Mouse (Mus musculus): ENCODE data around the gene Gfod2.

Gfod2 gene

GRCm38 (mm10) chr8:105702731-105703415 lies 55.6 kb downstream of the Gfod2 start:
- DNase-seq (ENCODE audit: low read depth, low spot score) = no peak
- Histone ChIP-seq H3K27me3 (ENCODE audit: control insufficient read depth, insufficient read depth, low read length, poor library complexity, severe bottlenecking) (no peaks in the 10 kb centered on the region), H3K36me3 (ENCODE audit: control insufficient read depth, insufficient read depth, low read length, poor library complexity, severe bottlenecking) (peaks cover 4% of the 10 kb centered on the region)

- DNase-seq (ENCODE audit: low read depth, low spot score) = no peak
- Histone ChIP-seq H3K36me3 (ENCODE audit: control insufficient read depth, insufficient read depth, low read length, poor library complexity, severe bottlenecking) (peaks cover 6% of the 10 kb centered on the region), H3K27me3 (ENCODE audit: control insufficient read depth, insufficient read depth, low read length, poor library complexity, severe bottlenecking) (no peaks in the 10 kb centered on the region)
These were observed 56.5 kb downstream of the Gfod2 start for GRCm38 (mm10) chr8:105702001-105702401.

- peak; percentile 97 for DNase-seq (ENCODE audit: low read depth, low spot score)
- Histone ChIP-seq H3K36me3 (ENCODE audit: control insufficient read depth, insufficient read depth, low read length, poor library complexity, severe bottlenecking) (peaks cover 11% of the 10 kb centered on the region), H3K27me3 (ENCODE audit: control insufficient read depth, insufficient read depth, low read length, poor library complexity, severe bottlenecking) (no peaks in the 10 kb centered on the region)
These were observed 57.3 kb downstream of the Gfod2 start, which contains the start of the genes Acd and Pard6a for GRCm38 (mm10) chr8:105700966-105701824. Gene Acd, minus strand, starts transcription at chr8:105701102. Gene Pard6a, plus strand, starts transcription at chr8:105701148.

GRCm38 (mm10) chr8:105700566-105700965 lies 57.9 kb downstream of the Gfod2 start:
- peak; percentile 90 for DNase-seq (ENCODE audit: low read depth, low spot score)
- H3K27me3 ChIP-seq (ENCODE audit: control insufficient read depth, insufficient read depth, low read length, poor library complexity, severe bottlenecking) = no peaks in the 10 kb centered on the region
- peaks cover 12% of the 10 kb centered on the region for H3K36me3 ChIP-seq (ENCODE audit: control insufficient read depth, insufficient read depth, low read length, poor library complexity, severe bottlenecking)

- no peaks in the 10 kb centered on the region for H3K27me3 ChIP-seq (ENCODE audit: control insufficient read depth, insufficient read depth, low read length, poor library complexity, severe bottlenecking)
These were observed 58.8 kb downstream of the Gfod2 start for GRCm38 (mm10) chr8:105699488-105700215.

GRCm38 (mm10) chr8:105698734-105699133 lies 59.7 kb downstream of the Gfod2 start:
- DNase-seq (ENCODE audit: low read depth, low spot score) = no peak
- Histone ChIP-seq H3K36me3 (ENCODE audit: control insufficient read depth, insufficient read depth, low read length, poor library complexity, severe bottlenecking) (peaks cover 17% of the 10 kb centered on the region), H3K27me3 (ENCODE audit: control insufficient read depth, insufficient read depth, low read length, poor library complexity, severe bottlenecking) (no peaks in the 10 kb centered on the region)

More at GRCm38 (mm10) chr8:105699488-105700215, 58.8 kb downstream of the Gfod2 start:
- peak; percentile 36 for DNase-seq (ENCODE audit: low read depth, low spot score)
- peaks cover 13% of the 10 kb centered on the region for H3K36me3 ChIP-seq (ENCODE audit: control insufficient read depth, insufficient read depth, low read length, poor library complexity, severe bottlenecking)

GRCm38 (mm10) chr8:105697196-105697780 lies 61.2 kb downstream of the Gfod2 start:
- no peak for DNase-seq (ENCODE audit: low read depth, low spot score)
- peaks cover 22% of the 10 kb centered on the region for H3K36me3 ChIP-seq (ENCODE audit: control insufficient read depth, insufficient read depth, low read length, poor library complexity, severe bottlenecking)
- no peaks in the 10 kb centered on the region for H3K27me3 ChIP-seq (ENCODE audit: control insufficient read depth, insufficient read depth, low read length, poor library complexity, severe bottlenecking)

GRCm38 (mm10) chr8:105695080-105695780 lies 63.2 kb downstream of the Gfod2 start:
- H3K27me3 ChIP-seq (ENCODE audit: control insufficient read depth, insufficient read depth, low read length, poor library complexity, severe bottlenecking) = no peaks in the 10 kb centered on the region; the same call in 1 of the 2 replicates
- peaks cover 28% of the 10 kb centered on the region for H3K36me3 ChIP-seq (ENCODE audit: control insufficient read depth, insufficient read depth, low read length, poor library complexity, severe bottlenecking)
- DNase-seq (ENCODE audit: low read depth, low spot score) = no peak

- no peaks in the 10 kb centered on the region; the same call in 1 of the 2 replicates for H3K27me3 ChIP-seq (ENCODE audit: control insufficient read depth, insufficient read depth, low read length, poor library complexity, severe bottlenecking)
These were observed 64.2 kb downstream of the Gfod2 start for GRCm38 (mm10) chr8:105694051-105694799.

GRCm38 (mm10) chr8:105693648-105694047 lies 64.8 kb downstream of the Gfod2 start:
- Histone ChIP-seq H3K36me3 (ENCODE audit: control insufficient read depth, insufficient read depth, low read length, poor library complexity, severe bottlenecking) (peaks cover 35% of the 10 kb centered on the region), H3K27me3 (ENCODE audit: control insufficient read depth, insufficient read depth, low read length, poor library complexity, severe bottlenecking) (no peaks in the 10 kb centered on the region; the same call in 1 of the 2 replicates)
- no peak for DNase-seq (ENCODE audit: low read depth, low spot score)

More at GRCm38 (mm10) chr8:105694051-105694799, 64.2 kb downstream of the Gfod2 start:
- no peak for DNase-seq (ENCODE audit: low read depth, low spot score)
- H3K36me3 ChIP-seq (ENCODE audit: control insufficient read depth, insufficient read depth, low read length, poor library complexity, severe bottlenecking) = peaks cover 34% of the 10 kb centered on the region

GRCm38 (mm10) chr8:105692449-105693182 lies 65.8 kb downstream of the Gfod2 start:
- Histone ChIP-seq H3K36me3 (ENCODE audit: control insufficient read depth, insufficient read depth, low read length, poor library complexity, severe bottlenecking) (peaks cover 31% of the 10 kb centered on the region), H3K27me3 (ENCODE audit: control insufficient read depth, insufficient read depth, low read length, poor library complexity, severe bottlenecking) (no peaks in the 10 kb centered on the region; the same call in 1 of the 2 replicates)
- no peak for DNase-seq (ENCODE audit: low read depth, low spot score)

GRCm38 (mm10) chr8:105690978-105691377 lies 67.5 kb downstream of the Gfod2 start:
- DNase-seq (ENCODE audit: low read depth, low spot score) = no peak
- Histone ChIP-seq H3K36me3 (ENCODE audit: control insufficient read depth, insufficient read depth, low read length, poor library complexity, severe bottlenecking) (peaks cover 25% of the 10 kb centered on the region), H3K27me3 (ENCODE audit: control insufficient read depth, insufficient read depth, low read length, poor library complexity, severe bottlenecking) (no peaks in the 10 kb centered on the region; the same call in 1 of the 2 replicates)

- no peaks in the 10 kb centered on the region; the same call in 1 of the 2 replicates for H3K27me3 ChIP-seq (ENCODE audit: control insufficient read depth, insufficient read depth, low read length, poor library complexity, severe bottlenecking)
- H3K36me3 ChIP-seq (ENCODE audit: control insufficient read depth, insufficient read depth, low read length, poor library complexity, severe bottlenecking) = peaks cover 23% of the 10 kb centered on the region
- DNase-seq (ENCODE audit: low read depth, low spot score) = no peak
These were observed 68.5 kb downstream of the Gfod2 start for GRCm38 (mm10) chr8:105689983-105690360.

Data from splenic B cell, adult 2 months (primary cell).